Mouse (Mus musculus) monocyte, adult 2 months (primary cell): Measurements from ENCODE around the gene Atxn7l3.

Experiments
- DNase-seq, 2 experiments: peaks; one replicate each; pipeline ENCODE4 v3.0.0; 2022; ENCODE audit warnings: low spot score in 2 of 2, low read depth in 1 of 2

Gene Atxn7l3

DNA sequence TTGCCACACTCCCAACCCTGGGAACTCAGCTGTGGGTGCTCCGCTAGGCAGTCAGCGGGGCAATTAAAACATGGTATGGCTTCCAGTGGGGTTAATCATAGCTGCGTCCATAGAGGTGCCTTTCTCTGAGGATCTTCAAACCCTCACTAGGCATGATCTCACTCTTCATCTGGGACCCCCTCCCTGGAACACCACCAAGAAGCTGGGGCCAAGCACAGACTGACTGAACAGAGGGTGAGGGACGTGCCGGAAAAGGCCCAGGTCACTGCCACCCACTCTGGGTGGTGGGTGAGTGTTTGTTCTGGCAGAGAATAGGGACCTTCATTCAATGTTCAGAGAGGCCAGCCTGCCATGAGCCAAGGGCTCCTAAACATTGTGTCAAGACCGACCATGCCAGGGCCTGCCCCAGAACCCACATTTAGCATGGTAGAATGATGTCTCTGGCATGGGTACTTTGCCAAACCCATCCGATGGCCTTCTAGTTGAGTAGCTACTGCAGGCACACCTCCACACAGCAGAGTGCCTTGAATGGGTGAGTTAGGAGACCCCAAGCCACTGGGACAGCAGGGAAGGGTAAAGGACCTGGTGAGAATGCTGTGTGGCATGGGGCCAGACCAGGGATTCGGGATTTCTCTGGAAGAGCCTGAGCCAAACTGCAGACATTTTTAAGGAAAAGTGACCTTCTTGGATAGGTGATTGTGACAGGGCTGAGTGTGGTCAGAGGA lies 29.6 kb downstream of the Atxn7l3 start:
- DNase-seq, result no peak

DNA sequence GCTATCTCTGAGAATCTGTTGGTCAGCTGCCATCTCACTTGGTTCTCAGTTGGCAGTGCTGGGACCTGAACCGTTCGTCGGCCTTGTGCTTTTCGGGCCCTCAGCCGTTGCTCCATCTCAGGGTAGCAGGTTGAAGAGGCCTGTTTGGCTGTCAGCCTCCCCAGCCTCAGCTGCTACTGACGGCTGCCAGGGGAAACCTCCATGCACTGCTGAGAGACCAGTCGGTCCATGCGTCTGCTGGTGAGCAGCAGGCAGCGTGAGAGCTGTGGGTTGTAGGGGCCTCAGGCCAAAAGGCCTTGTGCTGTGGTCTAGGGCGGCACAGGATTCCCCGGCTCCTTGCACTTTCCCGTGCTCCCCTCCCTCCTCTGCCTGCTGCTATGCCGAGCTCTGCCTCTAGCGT lies 30.6 kb downstream of the Atxn7l3 start:
- DNase-seq, result no peak

DNA sequence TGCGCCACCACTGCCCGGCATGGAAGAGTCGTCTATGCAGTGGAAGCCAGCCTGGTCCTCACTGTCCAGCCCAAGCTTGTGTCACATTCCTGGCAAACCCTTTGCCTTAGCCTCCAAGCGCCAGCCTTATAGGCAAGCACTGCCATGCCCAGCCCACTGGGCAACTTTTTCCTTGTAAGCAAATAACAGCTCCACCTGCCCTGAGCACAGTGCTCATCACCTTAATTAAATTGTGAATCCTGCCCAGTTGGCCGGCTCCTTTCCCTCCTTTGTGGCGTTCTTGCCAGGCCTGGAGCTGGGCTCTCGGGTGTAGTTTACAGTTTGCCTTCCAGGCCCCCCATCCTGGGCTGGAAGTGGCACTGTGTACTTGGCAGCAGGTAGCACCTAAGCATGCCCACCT lies 33.2 kb downstream of the Atxn7l3 start:
- no peak for DNase-seq

DNA sequence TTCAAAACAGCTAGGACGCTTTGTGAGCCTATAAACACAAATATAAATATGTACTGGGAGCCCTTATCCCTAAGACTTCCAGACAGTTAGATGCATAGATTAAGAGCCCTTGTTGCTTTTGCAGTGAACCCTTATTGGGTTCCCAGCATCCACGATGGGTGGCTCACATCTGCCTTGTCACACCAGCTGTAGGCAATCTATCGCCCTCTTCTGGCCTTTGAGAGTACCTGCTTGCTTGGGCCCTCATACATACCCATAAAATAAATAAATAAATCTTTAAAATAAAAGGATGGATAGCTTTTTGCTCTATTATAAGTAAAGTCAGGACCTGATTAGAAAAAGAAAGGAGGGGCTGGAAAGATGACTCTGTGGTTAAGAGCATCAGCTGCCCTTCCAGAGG lies 37.9 kb downstream of the Atxn7l3 start:
- no peak for DNase-seq

- DNase-seq, result no peak
Measured at GRCm38 (mm10) chr11:102258095-102258494, 38.3 kb downstream of the Atxn7l3 start.

DNA sequence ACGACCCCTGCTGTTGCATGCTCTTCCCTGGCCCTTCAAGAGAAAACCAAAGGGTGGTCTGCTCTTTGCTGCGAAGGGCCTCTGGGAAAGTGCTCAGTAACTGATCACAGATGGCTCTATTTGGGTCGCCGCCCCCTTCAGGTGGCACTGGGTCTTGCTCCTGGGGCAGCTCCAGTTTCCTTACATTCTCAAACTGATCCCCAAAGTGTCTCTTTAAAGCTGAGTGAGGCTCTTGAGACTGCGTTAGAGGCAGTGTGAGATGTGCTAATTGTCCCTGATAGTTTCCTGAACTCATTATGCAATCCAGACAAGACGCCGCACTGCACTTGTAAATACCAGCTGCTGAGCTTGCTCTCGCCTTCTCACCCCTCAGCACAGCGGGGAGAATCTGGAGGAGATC lies 38.9 kb downstream of the Atxn7l3 start:
- DNase-seq, result no peak

DNA sequence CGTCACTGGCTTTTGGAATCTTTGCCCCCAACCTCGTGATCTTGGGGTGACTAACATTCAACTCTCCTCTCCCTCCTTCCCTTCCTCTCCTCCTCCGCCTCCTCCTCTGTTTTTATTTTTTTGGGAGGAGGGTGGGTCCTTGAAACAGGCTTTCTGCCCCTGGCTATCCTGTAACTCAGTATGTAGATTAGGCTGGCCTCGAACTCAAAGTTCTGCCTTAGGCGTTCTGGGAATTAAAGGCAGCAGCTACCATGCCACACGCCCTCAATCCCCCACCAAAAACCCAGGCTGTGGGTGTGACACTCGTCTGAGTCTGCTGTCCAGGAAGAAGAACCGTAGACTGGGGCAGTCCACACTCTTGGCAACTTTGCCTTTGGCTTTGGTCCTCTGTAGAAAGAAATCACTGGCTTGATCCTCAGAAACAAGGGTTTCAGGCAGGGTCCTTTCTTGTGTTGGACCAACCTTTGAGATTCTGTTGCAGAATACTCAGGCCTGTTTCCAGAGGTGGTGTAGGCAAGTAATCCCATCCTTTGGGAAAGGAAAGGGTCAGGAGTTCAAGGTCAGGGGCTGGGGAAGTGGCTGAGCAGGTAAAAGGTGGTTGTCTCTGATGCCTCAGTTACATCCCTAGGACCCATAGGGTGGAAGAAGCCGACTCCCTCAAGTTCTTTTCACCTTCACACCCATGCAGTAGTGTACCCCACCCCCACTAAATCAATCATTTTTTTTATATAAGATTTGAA lies 46.9 kb downstream of the Atxn7l3 start:
- DNase-seq, result no peak

DNA sequence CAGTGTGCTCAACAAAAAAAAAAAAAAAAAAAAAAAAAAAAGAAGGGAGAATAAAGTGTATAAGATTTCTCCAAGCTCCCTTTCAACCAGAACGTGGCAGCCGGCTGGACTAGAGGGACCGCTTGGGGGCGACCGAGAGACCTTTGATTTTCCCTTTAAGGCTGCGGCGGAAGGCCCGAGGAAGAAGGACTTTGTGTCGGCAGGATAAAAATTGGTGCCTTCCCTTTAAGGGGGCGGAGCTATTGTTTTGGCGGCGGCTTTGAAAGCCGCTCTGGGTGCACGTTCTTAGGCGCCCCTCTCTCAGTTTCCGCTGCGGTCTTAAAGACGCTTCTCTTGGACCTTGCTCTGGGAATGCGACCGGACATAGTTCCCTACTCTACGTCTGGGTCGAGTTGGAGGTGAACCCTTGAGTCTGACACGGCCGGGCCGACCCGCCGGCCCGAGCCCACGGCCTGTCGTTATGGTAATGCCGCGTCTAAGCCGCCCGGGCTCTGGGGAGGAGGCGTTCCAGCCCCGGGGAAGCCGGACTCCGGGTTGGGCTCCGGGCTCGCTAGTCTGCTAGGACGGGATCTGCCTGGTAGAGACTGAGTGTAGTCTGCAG lies 47.7 kb downstream of the Atxn7l3 start, which contains the start of gene BC030867:
TSS of gene BC030867 (plus strand) at position 253 of the 601 bp plus-strand sequence.
- peak; percentile 71 to 86 for DNase-seq

DNA sequence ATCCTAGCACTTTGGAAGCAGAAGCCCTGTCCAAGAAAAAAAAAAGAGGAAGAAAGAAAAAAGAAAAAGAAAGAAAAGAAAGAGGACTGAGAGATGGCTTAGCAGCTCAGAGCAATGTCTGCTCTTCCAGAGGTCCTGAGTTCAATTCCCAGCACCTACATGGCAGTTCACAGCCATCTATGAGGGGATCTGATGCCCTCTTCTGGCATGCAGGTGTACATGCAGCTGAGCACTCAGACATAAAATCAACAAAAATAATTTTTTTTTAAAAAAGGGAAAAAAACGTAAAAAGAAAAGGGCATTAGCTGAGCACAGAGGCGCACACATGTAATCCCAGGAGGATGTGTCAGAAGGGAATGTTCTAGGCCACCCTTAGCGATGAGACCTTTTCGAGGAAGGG lies 49.6 kb downstream of the Atxn7l3 start:
- no peak for DNase-seq

GRCm38 (mm10) chr11:102246273-102246635 lies 50.2 kb downstream of the Atxn7l3 start:
- DNase-seq, result no peak

DNA sequence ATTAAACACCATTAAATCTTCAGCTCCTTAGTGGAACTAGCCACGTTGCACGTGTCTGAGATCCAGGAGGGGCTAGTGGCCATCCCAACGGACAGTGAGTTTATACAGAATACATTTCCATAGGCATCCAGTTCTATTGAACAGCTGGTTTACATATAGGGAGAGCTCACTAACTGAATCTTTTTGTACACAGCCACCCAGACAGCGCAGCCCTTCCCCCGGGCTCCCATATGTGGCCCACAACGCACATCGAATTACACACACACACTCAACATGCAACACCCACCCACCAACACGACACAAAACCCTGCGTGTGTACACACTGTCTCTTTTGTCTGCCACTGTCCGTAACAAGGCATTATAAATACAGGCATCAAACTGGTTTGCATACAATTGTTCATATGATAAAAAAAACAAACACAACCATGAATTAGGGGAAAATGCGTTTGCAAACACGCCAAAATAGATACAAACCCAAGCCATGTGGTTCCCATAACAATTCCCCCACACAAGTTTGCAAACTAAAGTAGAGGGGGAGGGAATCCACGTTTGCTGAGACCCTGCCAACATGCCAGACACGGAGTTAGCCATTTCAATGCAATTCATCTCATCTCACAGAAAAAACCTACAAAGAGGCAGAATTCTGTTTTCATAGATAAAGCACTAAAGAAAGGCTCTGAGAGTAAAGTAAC lies 50.7 kb downstream of the Atxn7l3 start:
- DNase-seq, result no peak

- DNase-seq, result peak; percentile 70
Measured at GRCm38 (mm10) chr11:102244926-102245449, 51.4 kb downstream of the Atxn7l3 start.

DNA sequence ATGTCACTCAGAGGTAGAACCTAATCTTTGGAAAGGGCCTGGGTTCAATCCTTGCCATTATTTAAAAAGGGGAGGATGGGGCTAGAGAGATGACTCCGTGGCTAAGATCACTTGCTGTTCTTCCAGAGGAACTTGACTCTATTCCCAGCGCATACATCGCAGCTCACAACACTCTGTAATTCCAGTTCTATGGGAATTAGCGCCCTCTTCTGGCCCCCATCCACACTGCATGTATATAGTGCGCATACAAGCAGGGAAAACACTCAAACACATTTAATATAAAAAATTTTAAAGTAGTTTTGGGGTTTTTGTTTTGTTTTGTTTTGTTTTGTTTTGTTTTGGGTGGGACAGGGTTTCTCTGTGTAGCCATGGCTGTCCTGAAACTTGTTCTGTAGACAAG lies 54.6 kb downstream of the Atxn7l3 start:
- DNase-seq, result no peak

DNA sequence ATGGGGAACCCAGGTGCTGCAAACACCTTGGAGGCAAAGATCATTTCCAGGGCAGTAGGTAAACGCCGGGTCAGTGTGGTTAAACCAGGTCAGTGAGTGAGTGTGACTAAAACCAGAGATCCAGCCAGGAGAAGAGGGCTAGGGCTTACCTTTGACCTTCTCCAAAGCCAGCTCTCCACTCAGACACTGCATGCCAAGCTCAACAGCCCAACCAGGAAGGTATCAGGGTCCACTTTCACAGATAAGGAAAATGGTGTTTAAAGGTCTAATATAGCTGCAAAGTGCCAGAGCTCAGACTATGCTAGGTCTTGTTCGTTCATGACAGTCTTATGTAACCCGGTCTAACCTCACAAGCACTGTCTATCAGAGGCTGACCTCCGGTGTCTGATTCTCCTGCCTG lies 55.2 kb downstream of the Atxn7l3 start:
- no peak for DNase-seq

- no peak for DNase-seq
Measured at GRCm38 (mm10) chr11:102240636-102241035, 55.8 kb downstream of the Atxn7l3 start.
